9 mouse cellular contexts compared by ENCODE assay signal in the genomic region with DNA sequence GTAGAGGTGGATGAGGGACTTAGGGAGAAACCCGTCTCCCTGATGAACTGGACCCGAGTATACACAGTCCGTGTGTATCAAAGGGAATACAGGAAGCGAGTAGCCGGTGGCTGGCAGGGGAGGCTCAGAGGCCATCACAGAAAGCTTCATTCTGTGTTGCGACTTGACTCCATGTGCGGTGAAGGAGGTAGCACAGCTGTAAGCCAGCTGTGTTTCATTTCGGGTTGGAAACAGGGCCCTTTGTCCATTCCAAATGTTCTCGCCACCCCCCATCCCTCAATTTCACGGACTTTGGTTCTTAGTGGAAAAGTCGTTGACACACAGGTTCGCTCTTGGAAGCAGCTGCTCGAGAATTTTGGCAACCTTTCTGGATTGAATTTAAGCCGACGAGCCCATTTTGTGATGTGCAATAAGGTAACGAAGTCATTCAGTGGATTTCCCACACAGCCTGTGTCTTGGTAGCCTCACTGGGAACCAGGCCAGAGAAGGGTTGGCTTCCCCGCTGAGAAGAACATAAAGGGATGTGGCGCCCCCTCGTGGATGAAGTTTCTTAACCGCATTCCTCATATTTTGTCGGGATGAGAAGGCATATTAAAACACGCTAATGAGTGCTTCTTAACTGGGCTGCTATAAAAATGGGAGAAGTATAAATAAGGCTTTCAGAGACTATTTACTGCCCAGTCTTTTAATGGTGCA. TPM values are rescaled to one million over a fixed set of nuclear protein-coding genes. Genes with fewer than 3 reads are reported as not detected.
DNase-seq lines count a peak whose midpoint lies in the region; ATAC-seq lines count a peak whose summit lies in the region.
"Had no signal": no experiment of that assay in that cellular context is flagged by ENCODE, and none has a peak within 500 bp of the region (broad histone marks: within the 10 kb centered on the region; RNA-seq: fewer than 3 reads in every experiment).

No protein-coding gene starts in this region.

- no peaks in the 10 kb centered on the region for H3K36me3 ChIP-seq in forebrain, embryonic 16.5 days (ENCODE audit: control insufficient read depth, insufficient read depth)

- 31% methylated on average over 22 of the region's 22 CpGs for WGBS in forebrain, embryonic 16.5 days

- H3K4me2 ChIP-seq in forebrain, embryonic 16.5 days (ENCODE audit: low read length), result peak overlapping the region; percentile 20

- H3K9ac ChIP-seq in forebrain, embryonic 16.5 days (replicated peaks; ENCODE audit: low read depth, low read length), result no peak overlapping the region

- H3K4me1 ChIP-seq in forebrain, embryonic 16.5 days (replicated peaks; ENCODE audit: control insufficient read depth, insufficient read depth, low read length), result peaks cover 2% of the 10 kb centered on the region; the same call in 1 of the 2 replicates

- no peak overlapping the region for H3K27ac ChIP-seq in forebrain, embryonic 16.5 days (ENCODE audit: low read length)
- H3K27ac ChIP-seq: macrophage had no signal

- no peaks in the 10 kb centered on the region for H3K9me3 ChIP-seq in forebrain, embryonic 16.5 days (ENCODE audit: control insufficient read depth, low read length)

- intact Hi-C loops in heart, postnatal 14 days (cut with DNase I), result loop anchor here (2.0 kb wide), 3 partner anchors 39 to 235 kb away; a partner anchor contains a TSS

- peak; percentile 6 for DNase-seq in MN1 (ENCODE audit: low spot score)
- peak; percentile 73 for DNase-seq in cerebellum, adult 11-12 months
- peak; percentile 92 to 95 for DNase-seq in heart, postnatal 14 days
- peak; percentile 95 to 96 for DNase-seq in kidney, postnatal 4 days
- peak; percentile 65 to 77 for DNase-seq in lung, adult 18-20 months
- DNase-seq in ovary, postnatal 14 days (ENCODE audit: low spot score), result peak; percentile 89
- DNase-seq in urinary bladder, adult 18-20 months (ENCODE audit: low spot score in 2 of 2), result peak; percentile 66 to 67

- no peaks in the 10 kb centered on the region for H3K27me3 ChIP-seq in forebrain, embryonic 16.5 days (replicated peaks; ENCODE audit: control insufficient read depth, insufficient read depth, low read length)

- ATAC-seq in forebrain, embryonic 16.5 days, result peak; percentile 87

- H3K4me3 ChIP-seq in forebrain, embryonic 16.5 days (replicated peaks; ENCODE audit: low read length), result no peak overlapping the region

RNA-seq across cellular contexts. Expression of a gene that starts 39.4 kb away (rescaled TPM):
- 6.4 and 7.6 TPM in 2 replicates for polyA plus RNA-seq in forebrain, embryonic 16.5 days (2015; fragmentation: Nextera tagmentation; extraction: Ambion mirVana)
- total RNA-seq in heart, postnatal 14 days (2021), result 10 to 100 TPM; 40.0 to 46.5 TPM
- polyA plus RNA-seq: macrophage had no signal

Comparison
In these comparisons a context has a peak if more than half of its experiments do, and no peak if none do; other contexts are left out.
1. DNase-seq: peak in every context shown above with its lines; median percentile 96 in kidney, postnatal 4 days; 94 in heart, postnatal 14 days; 89 in ovary, postnatal 14 days; 73 in cerebellum, adult 11-12 months; 71 in lung, adult 18-20 months; 66 in urinary bladder, adult 18-20 months; 6 in MN1.